Mouse (Mus musculus) limb, embryonic 11.5 days (tissue): ENCODE measurements around the gene Dab1. TPM values are rescaled to one million over a fixed set of nuclear protein-coding genes. Genes with fewer than 3 reads are reported as not detected.

Experiments
- ATAC-seq: fragments of 200-750 bp; cut with Nextera tagmentation; 2 replicates; pipeline ENCODE4 v1.8.0; 2017; ENCODE audit warnings: low read depth; ENCODE audit not compliant: insufficient number of reproducible peaks, low FRiP score, low TSS enrichment
- DNase-seq: peaks from one replicate; pipeline ENCODE4 v3.0.0-alpha.2; 2015; ENCODE audit warnings: low spot score
- H3K27ac ChIP-seq: fragments of 300-500 bp; sonication (generic); replicated peaks from 2 replicates; pipeline ENCODE4 v1.5.1; 2014; ENCODE audit warnings: low read depth, mild to moderate bottlenecking, low read length
- H3K27me3 ChIP-seq: fragments of 300-500 bp; sonication (generic); 2 replicates; pipeline ENCODE4 v1.6.1; 2014; ENCODE audit warnings: mild to moderate bottlenecking, low read length, mixed read lengths; ENCODE audit not compliant: control insufficient read depth, insufficient read depth
- H3K36me3 ChIP-seq: fragments of 300-500 bp; sonication (generic); 2 replicates; pipeline ENCODE4 v1.6.1; 2014; ENCODE audit warnings: mild to moderate bottlenecking, low read length, moderate library complexity, mixed read lengths; ENCODE audit not compliant: control insufficient read depth, insufficient read depth
- H3K4me1 ChIP-seq: fragments of 300-500 bp; sonication (generic); 2 replicates; pipeline ENCODE4 v1.6.1; 2014; ENCODE audit warnings: low read length, mixed read lengths; ENCODE audit not compliant: control insufficient read depth, insufficient read depth
- H3K4me2 ChIP-seq: fragments of 300-500 bp; sonication (generic); 2 replicates; pipeline ENCODE4 v1.6.1; 2014; ENCODE audit warnings: low read depth, mild to moderate bottlenecking, moderate library complexity; ENCODE audit not compliant: severe bottlenecking
- H3K4me3 ChIP-seq: fragments of 300-500 bp; sonication (generic); 2 replicates; pipeline ENCODE4 v1.5.1; 2014; ENCODE audit warnings: low read depth, low read length
- H3K9ac ChIP-seq: fragments of 300-500 bp; sonication (generic); 2 replicates; pipeline ENCODE4 v1.6.1; 2014; ENCODE audit warnings: mild to moderate bottlenecking, low read length
- H3K9me3 ChIP-seq: fragments of 300-500 bp; sonication (generic); 2 replicates; pipeline ENCODE4 v1.6.1; 2016; ENCODE audit warnings: low read length; ENCODE audit not compliant: control insufficient read depth
- WGBS: fragments of 180-500 bp; shearing (Covaris S2); extraction: QIAGEN DNeasy Blood & Tissue Kit; methylation state at CpG from one replicate; pipeline ENCODE4 v1.1.7; 2014; 5-methylcytosine and 5-hydroxymethylcytosine counted together
- polyA plus RNA-seq: library from polyadenylated mRNA; unstranded; fragments of >200 nt; fragmentation: Nextera tagmentation; extraction: Ambion mirVana; gene quantifications from 2 replicates; pipeline ENCODE4 v1.2.1, GENCODE M21; 2014

Gene Dab1
- polyA plus RNA-seq, 1 experiment from 2014 or later, result 17.1 TPM

GRCm38 (mm10) chr4:104572440-104572839 lies 953.3 kb downstream of the Dab1 start:
- Histone ChIP-seq H3K9me3 (no peaks in the 10 kb centered on the region), H3K36me3 (no peaks in the 10 kb centered on the region), H3K4me1 (no peaks in the 10 kb centered on the region), H3K4me3 (no peak overlapping the region), H3K27me3 (no peaks in the 10 kb centered on the region), H3K4me2 (no peak overlapping the region), H3K27ac (no peak overlapping the region), H3K9ac (no peak overlapping the region)
- whole genome bisulfite sequencing, result 86% methylated on average over 8 of the region's 8 CpGs
- ATAC-seq (no peak), DNase-seq (no peak)

GRCm38 (mm10) chr4:104573419-104573818 lies 954.3 kb downstream of the Dab1 start:
- DNase-seq (no peak), ATAC-seq (no peak)
- Histone ChIP-seq H3K27ac (no peak overlapping the region), H3K4me3 (no peak overlapping the region), H3K4me1 (no peaks in the 10 kb centered on the region), H3K4me2 (no peak overlapping the region), H3K36me3 (no peaks in the 10 kb centered on the region), H3K9me3 (no peaks in the 10 kb centered on the region), H3K27me3 (no peaks in the 10 kb centered on the region), H3K9ac (no peak overlapping the region)
- WGBS, result 75% methylated on average over 7 of the region's 7 CpGs

GRCm38 (mm10) chr4:104578370-104578769 lies 959.2 kb downstream of the Dab1 start:
- peaks cover 11% of the 10 kb centered on the region for H3K4me1 ChIP-seq
- WGBS, result 81% methylated on average over 3 of the region's 3 CpGs
- H3K4me3 ChIP-seq, result no peak overlapping the region
- H3K4me2 ChIP-seq, result no peak overlapping the region
- no peak for ATAC-seq
- H3K9me3 ChIP-seq, result no peaks in the 10 kb centered on the region
- H3K27me3 ChIP-seq, result no peaks in the 10 kb centered on the region
- DNase-seq, result no peak
- no peaks in the 10 kb centered on the region for H3K36me3 ChIP-seq
- no peak overlapping the region for H3K9ac ChIP-seq
- H3K27ac ChIP-seq, result no peak overlapping the region

GRCm38 (mm10) chr4:104579946-104580544 lies 960.9 kb downstream of the Dab1 start:
- ATAC-seq (no peak), DNase-seq (no peak)
- Histone ChIP-seq H3K9ac (no peak overlapping the region), H3K4me1 (peaks cover 11% of the 10 kb centered on the region), H3K27me3 (no peaks in the 10 kb centered on the region), H3K36me3 (no peaks in the 10 kb centered on the region), H3K9me3 (no peaks in the 10 kb centered on the region), H3K27ac (no peak overlapping the region), H3K4me3 (no peak overlapping the region), H3K4me2 (no peak overlapping the region)
- WGBS, result 75% methylated on average over 5 of the region's 5 CpGs

GRCm38 (mm10) chr4:104582726-104583125 lies 963.6 kb downstream of the Dab1 start:
- no peaks in the 10 kb centered on the region for H3K36me3 ChIP-seq
- no peaks in the 10 kb centered on the region for H3K9me3 ChIP-seq
- DNase-seq, result peak; percentile 26
- H3K4me2 ChIP-seq, result no peak overlapping the region
- H3K9ac ChIP-seq, result no peak overlapping the region
- H3K4me3 ChIP-seq, result no peak overlapping the region
- ATAC-seq, result peak; percentile 42; the same call in 1 of the 2 replicates
- no peaks in the 10 kb centered on the region for H3K27me3 ChIP-seq
- 18% methylated on average over 5 of the region's 5 CpGs for WGBS
- no peak overlapping the region for H3K27ac ChIP-seq
- peaks cover 11% of the 10 kb centered on the region for H3K4me1 ChIP-seq

GRCm38 (mm10) chr4:104587826-104588225 lies 968.7 kb downstream of the Dab1 start:
- no peak for DNase-seq
- 79% methylated on average over 2 of the region's 2 CpGs for WGBS
- no peaks in the 10 kb centered on the region for H3K9me3 ChIP-seq
- H3K27ac ChIP-seq, result no peak overlapping the region
- no peak overlapping the region for H3K9ac ChIP-seq
- H3K4me1 ChIP-seq, result no peaks in the 10 kb centered on the region
- H3K4me2 ChIP-seq, result no peak overlapping the region
- H3K27me3 ChIP-seq, result no peaks in the 10 kb centered on the region
- H3K4me3 ChIP-seq, result no peak overlapping the region
- H3K36me3 ChIP-seq, result no peaks in the 10 kb centered on the region
- no peak for ATAC-seq

GRCm38 (mm10) chr4:104596936-104597335 lies 977.8 kb downstream of the Dab1 start:
- H3K27ac ChIP-seq, result no peak overlapping the region
- DNase-seq (no peak), ATAC-seq (no peak)
- H3K4me3 ChIP-seq, result no peak overlapping the region
- no peak overlapping the region for H3K9ac ChIP-seq
- H3K36me3 ChIP-seq, result no peaks in the 10 kb centered on the region
- no peaks in the 10 kb centered on the region for H3K27me3 ChIP-seq
- H3K4me2 ChIP-seq, result no peak overlapping the region
- WGBS, result 88% methylated on average over 7 of the region's 7 CpGs
- no peaks in the 10 kb centered on the region for H3K4me1 ChIP-seq
- no peaks in the 10 kb centered on the region for H3K9me3 ChIP-seq

- Histone ChIP-seq H3K4me2 (no peak overlapping the region), H3K27me3 (no peaks in the 10 kb centered on the region), H3K27ac (no peak overlapping the region), H3K4me3 (no peak overlapping the region), H3K9ac (no peak overlapping the region), H3K9me3 (no peaks in the 10 kb centered on the region), H3K36me3 (no peaks in the 10 kb centered on the region), H3K4me1 (no peaks in the 10 kb centered on the region)
- 79% methylated on average over 6 of the region's 6 CpGs for whole genome bisulfite sequencing
- ATAC-seq (no peak), DNase-seq (no peak)
Observed at GRCm38 (mm10) chr4:104597490-104598465, 978.6 kb downstream of the Dab1 start.
